ENCODE assay signal across 8 mouse cellular contexts in the genomic region with DNA sequence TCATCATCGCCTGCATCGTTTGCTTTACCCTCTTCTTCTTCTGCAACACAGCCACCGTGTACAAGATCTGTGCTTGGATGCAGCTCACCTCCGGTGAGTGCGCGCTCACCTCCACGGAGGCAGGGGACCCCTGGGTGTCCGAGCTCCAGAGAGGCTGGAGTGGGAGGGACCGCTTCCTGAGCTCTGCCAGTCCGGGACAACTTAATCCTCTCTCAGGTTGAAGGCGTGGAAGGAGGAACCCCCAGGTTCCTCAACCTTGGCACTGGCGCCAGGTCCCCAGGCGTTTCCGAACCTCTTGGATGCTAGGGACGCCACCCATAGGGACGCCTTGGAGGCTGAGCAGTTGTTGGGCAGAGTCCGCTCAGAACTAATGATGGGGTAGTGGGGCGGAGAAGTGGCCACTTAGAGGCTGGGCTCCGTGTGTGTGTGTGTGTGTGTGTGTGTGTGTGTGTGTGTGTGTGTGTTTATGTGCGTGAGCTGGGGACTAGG. TPM values are rescaled to one million over a fixed set of nuclear protein-coding genes. Genes with fewer than 3 reads are reported as not detected.
DNase-seq lines count a peak whose midpoint lies in the region; ATAC-seq and TF ChIP-seq lines count a peak whose summit lies in the region.

No protein-coding gene starts in this region.

- peak overlapping the region; percentile 67; the same call in 1 of the 2 replicates for H3K9ac ChIP-seq in heart, embryonic 13.5 days
- H3K9ac ChIP-seq in intestine, postnatal 0 days (ENCODE audit: low read depth, low read length), result no peak overlapping the region
- H3K9ac ChIP-seq in neural tube, embryonic 15.5 days (replicated peaks), result peak overlapping the region; percentile 87

- H3K36me3 ChIP-seq in heart, embryonic 13.5 days, result no peaks in the 10 kb centered on the region
- no peaks in the 10 kb centered on the region for H3K36me3 ChIP-seq in intestine, postnatal 0 days (ENCODE audit: control insufficient read depth, insufficient read depth)
- no peaks in the 10 kb centered on the region for H3K36me3 ChIP-seq in neural tube, embryonic 15.5 days

- H3K27ac ChIP-seq in heart, embryonic 13.5 days (replicated peaks), result no peak overlapping the region
- no peak overlapping the region for H3K27ac ChIP-seq in intestine, postnatal 0 days (ENCODE audit: low read depth, low read length)
- peak overlapping the region; percentile 78; the same call in 1 of the 2 replicates for H3K27ac ChIP-seq in neural tube, embryonic 15.5 days (replicated peaks)

- H3K4me2 ChIP-seq in heart, embryonic 13.5 days, result peak overlapping the region; percentile 84
- peak overlapping the region; percentile 68 for H3K4me2 ChIP-seq in intestine, postnatal 0 days (replicated peaks; ENCODE audit: low read depth)
- H3K4me2 ChIP-seq in neural tube, embryonic 15.5 days, result peak overlapping the region; percentile 93

- peaks cover 66% of the 10 kb centered on the region for H3K27me3 ChIP-seq in heart, embryonic 13.5 days (replicated peaks)
- H3K27me3 ChIP-seq in intestine, postnatal 0 days (replicated peaks; ENCODE audit: control insufficient read depth, insufficient read depth, low read length), result peaks cover 19% of the 10 kb centered on the region
- H3K27me3 ChIP-seq in neural tube, embryonic 15.5 days (replicated peaks), result 0 out of 2 replicates have a peak, but pooled peaks cover 4% of the 10 kb centered on the region

- TF ChIP-seq CTCF in intestine, postnatal 0 days (IDR thresholded peaks at IDR 0.05; ENCODE audit: low read depth), result no peak

- no peak for DNase-seq in heart, adult 11 months
- peak; percentile 4 for DNase-seq in 3134 (ENCODE audit: extremely low read depth, insufficient read length, low spot score)
- DNase-seq in embryo, embryonic 11.5 days (ENCODE audit: low read depth, low spot score), result peak; percentile 1
- DNase-seq in urinary bladder, adult 18-20 months (ENCODE audit: low spot score in 2 of 2), result no peak
- DNase-seq in spleen, adult 12 weeks (ENCODE audit: low spot score), result no peak

- peak overlapping the region; percentile 58 for H3K4me3 ChIP-seq in heart, embryonic 13.5 days
- peak overlapping the region; percentile 36 for H3K4me3 ChIP-seq in intestine, postnatal 0 days (ENCODE audit: low read depth, low read length)
- H3K4me3 ChIP-seq in neural tube, embryonic 15.5 days (replicated peaks), result peak overlapping the region; percentile 75

- H3K4me1 ChIP-seq in heart, embryonic 13.5 days, result peaks cover 19% of the 10 kb centered on the region
- H3K4me1 ChIP-seq in intestine, postnatal 0 days (replicated peaks; ENCODE audit: control insufficient read depth, insufficient read depth, low read length), result no peaks in the 10 kb centered on the region
- H3K4me1 ChIP-seq in neural tube, embryonic 15.5 days, result peaks cover 22% of the 10 kb centered on the region

- WGBS in heart, embryonic 13.5 days, result under 1% methylated on average over 20 of the region's 20 CpGs
- WGBS in intestine, postnatal 0 days, result under 1% methylated on average over 20 of the region's 20 CpGs
- WGBS in neural tube, embryonic 15.5 days, result under 1% methylated on average over 20 of the region's 20 CpGs

- H3K9me3 ChIP-seq in heart, embryonic 13.5 days, result no peaks in the 10 kb centered on the region
- H3K9me3 ChIP-seq in intestine, postnatal 0 days (ENCODE audit: control insufficient read depth), result no peaks in the 10 kb centered on the region
- no peaks in the 10 kb centered on the region for H3K9me3 ChIP-seq in neural tube, embryonic 15.5 days (replicated peaks)

- no peak for ATAC-seq in heart, embryonic 13.5 days (ENCODE audit: extremely low read depth, insufficient number of reproducible peaks, low FRiP score, low TSS enrichment)
- ATAC-seq in intestine, postnatal 0 days, result no peak
- peak; percentile 60 for ATAC-seq in neural tube, embryonic 15.5 days (ENCODE audit: low FRiP score)

RNA-seq across cellular contexts. Expression of gene Lhfpl3, which starts 0.7 kb away (rescaled TPM):
- 0.15 TPM in 1 of 2 replicates, not detected in the other for polyA plus RNA-seq in heart, embryonic 13.5 days (2015; fragmentation: Nextera tagmentation; extraction: Ambion mirVana)
- 0.05 and 0.09 TPM in 2 replicates for polyA plus RNA-seq in intestine, postnatal 0 days (2015; fragmentation: Nextera tagmentation; extraction: Ambion mirVana)
- 24.1 and 25.3 TPM in 2 replicates for polyA plus RNA-seq in neural tube, embryonic 15.5 days (2015; fragmentation: Nextera tagmentation; extraction: Ambion mirVana)

Comparison
In these comparisons a context has a peak if more than half of its experiments do, and no peak if none do; other contexts are left out.
1. DNase-seq: peak in 3134 (single experiment) and embryo, embryonic 11.5 days (single experiment); none in heart, adult 11 months (single experiment), urinary bladder, adult 18-20 months (0 of 2) and spleen, adult 12 weeks (single experiment).
2. RNA of gene Lhfpl3, which starts 0.7 kb away (polyA plus RNA-seq): 24.1 to 25.3 TPM in neural tube, embryonic 15.5 days; 0.15 TPM in heart, embryonic 13.5 days and 0.05 to 0.09 TPM in intestine, postnatal 0 days; every median in the first group is over 10 times any median in the second.
3. Peak in every context shown above with its lines, with median percentiles within 50 percentile points of each other: H3K4me2 ChIP-seq and H3K4me3 ChIP-seq.